Mouse (Mus musculus) megakaryocyte, embryonic 14.5 days (primary cell): ENCODE data around the gene Tgfa.

ENCODE experiments used
- FLI1 ChIP-seq: IDR thresholded peaks from 2 replicates; pipeline ENCODE4 v1.6.1; 2012; ENCODE audit warnings: low read length, inconsistent platforms, mixed read lengths
- GATA1 ChIP-seq: IDR thresholded peaks from 3 replicates; pipeline ENCODE4 v1.6.1; 2012; ENCODE audit warnings: mixed read lengths, low read length, inconsistent platforms, borderline replicate concordance

DNA sequence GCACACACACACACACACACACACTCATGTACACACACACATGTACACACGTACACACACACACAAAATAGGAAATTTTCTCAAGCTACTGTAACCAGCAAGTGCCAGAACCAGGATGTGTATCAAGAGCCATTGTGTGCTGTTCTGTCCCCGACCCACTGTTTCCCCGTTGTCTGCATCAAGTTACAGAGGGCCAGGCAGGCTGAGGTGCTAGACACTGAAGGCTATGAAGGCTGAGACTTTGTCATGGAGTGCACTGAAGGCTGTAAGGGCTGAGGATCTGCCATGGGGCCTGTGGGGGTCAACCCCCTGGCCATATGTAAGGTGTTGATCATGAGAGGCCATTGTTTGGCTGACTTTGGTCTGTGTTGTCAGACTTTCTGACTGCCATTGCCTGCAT is 15.6 kb downstream of the Tgfa start:
- TF ChIP-seq GATA1 (no peak), FLI1 (no peak)
